Mouse (Mus musculus) kidney, embryonic 15.5 days (tissue): ENCODE results near the gene St6galnac4. TPM values are rescaled to one million over a fixed set of nuclear protein-coding genes. Genes with fewer than 3 reads are reported as not detected.

Experiments
- ATAC-seq: fragments of 200-750 bp; cut with Nextera tagmentation; replicated peaks from 2 replicates; pipeline ENCODE4 v1.8.0; 2017; ENCODE audit warnings: moderate TSS enrichment; ENCODE audit not compliant: low FRiP score
- H3K27ac ChIP-seq: fragments of 300-500 bp; sonication (generic); 2 replicates; pipeline ENCODE4 v1.5.1; 2015; ENCODE audit warnings: mild to moderate bottlenecking, inconsistent platforms
- H3K27me3 ChIP-seq: fragments of 300-500 bp; sonication (generic); 2 replicates; pipeline ENCODE4 v1.6.1; 2015; ENCODE audit warnings: inconsistent platforms
- H3K36me3 ChIP-seq: fragments of 300-500 bp; sonication (generic); 2 replicates; pipeline ENCODE4 v1.6.1; 2015; ENCODE audit warnings: inconsistent platforms
- H3K4me1 ChIP-seq: fragments of 300-500 bp; sonication (generic); 2 replicates; pipeline ENCODE4 v1.6.1; 2015; ENCODE audit warnings: inconsistent platforms
- H3K4me2 ChIP-seq: fragments of 300-500 bp; sonication (generic); 2 replicates; pipeline ENCODE4 v1.6.1; 2015; ENCODE audit warnings: moderate library complexity, mild to moderate bottlenecking, inconsistent platforms
- H3K4me3 ChIP-seq: fragments of 300-500 bp; sonication (generic); replicated peaks from 2 replicates; pipeline ENCODE4 v1.5.1; 2015; ENCODE audit warnings: mild to moderate bottlenecking, inconsistent platforms
- H3K9ac ChIP-seq: fragments of 300-500 bp; sonication (generic); 2 replicates; pipeline ENCODE4 v1.6.1; 2015; ENCODE audit warnings: mild to moderate bottlenecking, inconsistent platforms
- H3K9me3 ChIP-seq: fragments of 300-500 bp; sonication (generic); replicated peaks from 2 replicates; pipeline ENCODE4 v1.6.1; 2016; ENCODE audit warnings: inconsistent platforms
- WGBS: fragments of 180-500 bp; shearing (Covaris S2); methylation state at CpG from one replicate; pipeline ENCODE4 v1.1.7; 2015; ENCODE audit warnings: mixed read lengths; 5-methylcytosine and 5-hydroxymethylcytosine counted together
- polyA plus RNA-seq: library from polyadenylated mRNA; unstranded; fragments of >200 nt; fragmentation: Nextera tagmentation; extraction: Ambion mirVana; gene quantifications from 2 replicates; pipeline ENCODE4 v1.2.1, GENCODE M21; 2015

Gene St6galnac4
- polyA plus RNA-seq, 1 experiment from 2014 or later = 22.3 TPM

- Histone ChIP-seq H3K4me1 (peaks cover 14% of the 10 kb centered on the region), H3K4me2 (no peak overlapping the region), H3K4me3 (no peak overlapping the region), H3K27ac (peak overlapping the region; percentile 4; the same call in 1 of the 2 replicates), H3K27me3 (no peaks in the 10 kb centered on the region), H3K9ac (no peak overlapping the region), H3K9me3 (no peaks in the 10 kb centered on the region), H3K36me3 (no peaks in the 10 kb centered on the region)
- WGBS = 72% methylated on average over 9 of the region's 9 CpGs
- ATAC-seq = no peak
Measured at GRCm38 (mm10) chr2:32549171-32549570, 37.7 kb upstream of the St6galnac4 start.

- Histone ChIP-seq H3K27me3 (no peaks in the 10 kb centered on the region), H3K27ac (peak overlapping the region; percentile 4; the same call in 1 of the 2 replicates), H3K36me3 (no peaks in the 10 kb centered on the region), H3K9ac (no peak overlapping the region), H3K9me3 (no peaks in the 10 kb centered on the region), H3K4me3 (no peak overlapping the region), H3K4me1 (peaks cover 14% of the 10 kb centered on the region), H3K4me2 (no peak overlapping the region)
- ATAC-seq = no peak
- 64% methylated on average over 6 of the region's 6 CpGs for WGBS
Measured at GRCm38 (mm10) chr2:32549764-32550163, 37.1 kb upstream of the St6galnac4 start.

- Histone ChIP-seq H3K4me2 (no peak overlapping the region), H3K9me3 (no peaks in the 10 kb centered on the region), H3K4me1 (peaks cover 20% of the 10 kb centered on the region), H3K27ac (no peak overlapping the region), H3K4me3 (no peak overlapping the region), H3K27me3 (no peaks in the 10 kb centered on the region), H3K36me3 (no peaks in the 10 kb centered on the region), H3K9ac (no peak overlapping the region)
- WGBS = 80% methylated on average over 5 of the region's 5 CpGs
- no peak for ATAC-seq
Measured at GRCm38 (mm10) chr2:32551236-32551635, 35.7 kb upstream of the St6galnac4 start.

GRCm38 (mm10) chr2:32553592-32554148 lies 33.2 kb upstream of the St6galnac4 start:
- no peak for ATAC-seq
- 74% methylated on average over 7 of the region's 7 CpGs for WGBS
- H3K4me2 ChIP-seq = no peak overlapping the region

GRCm38 (mm10) chr2:32555484-32555883 lies 31.4 kb upstream of the St6galnac4 start:
- Histone ChIP-seq H3K4me2 (no peak overlapping the region), H3K27ac (peak overlapping the region; percentile 18; the same call in 1 of the 2 replicates), H3K4me3 (no peak overlapping the region), H3K27me3 (no peaks in the 10 kb centered on the region), H3K36me3 (peaks cover 21% of the 10 kb centered on the region), H3K9ac (no peak overlapping the region), H3K4me1 (peaks cover 8% of the 10 kb centered on the region), H3K9me3 (no peaks in the 10 kb centered on the region)
- WGBS = 51% methylated on average over 4 of the region's 4 CpGs
- ATAC-seq = no peak

More at GRCm38 (mm10) chr2:32553592-32554148, 33.2 kb upstream of the St6galnac4 start:
- no peak overlapping the region for H3K9ac ChIP-seq
- H3K27ac ChIP-seq = no peak overlapping the region
- no peak overlapping the region for H3K4me3 ChIP-seq
- peaks cover 14% of the 10 kb centered on the region for H3K4me1 ChIP-seq
- H3K36me3 ChIP-seq = peaks cover 9% of the 10 kb centered on the region
- no peaks in the 10 kb centered on the region for H3K9me3 ChIP-seq
- H3K27me3 ChIP-seq = no peaks in the 10 kb centered on the region

GRCm38 (mm10) chr2:32556019-32556418 lies 30.9 kb upstream of the St6galnac4 start:
- ATAC-seq = no peak
- WGBS = 79% methylated on average over 7 of the region's 7 CpGs
- no peak overlapping the region for H3K4me2 ChIP-seq
- no peaks in the 10 kb centered on the region for H3K9me3 ChIP-seq
- H3K27me3 ChIP-seq = no peaks in the 10 kb centered on the region
- H3K27ac ChIP-seq = peak overlapping the region; percentile 18; the same call in 1 of the 2 replicates
- H3K4me3 ChIP-seq = no peak overlapping the region
- H3K36me3 ChIP-seq = peaks cover 26% of the 10 kb centered on the region
- H3K4me1 ChIP-seq = peaks cover 6% of the 10 kb centered on the region
- no peak overlapping the region for H3K9ac ChIP-seq

GRCm38 (mm10) chr2:32559570-32559969 lies 27.3 kb upstream of the St6galnac4 start:
- Histone ChIP-seq H3K36me3 (peaks cover 54% of the 10 kb centered on the region), H3K4me2 (no peak overlapping the region), H3K27me3 (no peaks in the 10 kb centered on the region), H3K4me3 (no peak overlapping the region), H3K27ac (no peak overlapping the region), H3K4me1 (peaks cover 6% of the 10 kb centered on the region; the same call in 1 of the 2 replicates), H3K9ac (no peak overlapping the region), H3K9me3 (no peaks in the 10 kb centered on the region)
- no peak for ATAC-seq
- 73% methylated on average over 5 of the region's 5 CpGs for WGBS

GRCm38 (mm10) chr2:32566536-32567063 lies 20.3 kb upstream of the St6galnac4 start:
- 0 out of 2 replicates have a peak, but pooled peaks have one; percentile 23 for ATAC-seq

GRCm38 (mm10) chr2:32568149-32568548 lies 18.7 kb upstream of the St6galnac4 start:
- Histone ChIP-seq H3K4me1 (peaks cover 13% of the 10 kb centered on the region), H3K4me3 (no peak overlapping the region), H3K4me2 (no peak overlapping the region), H3K9ac (no peak overlapping the region; the same call in 1 of the 2 replicates), H3K27me3 (no peaks in the 10 kb centered on the region), H3K9me3 (no peaks in the 10 kb centered on the region), H3K36me3 (peaks cover 68% of the 10 kb centered on the region), H3K27ac (no peak overlapping the region)
- WGBS = 48% methylated on average over 5 of the region's 5 CpGs
- ATAC-seq = no peak

More at GRCm38 (mm10) chr2:32566536-32567063, 20.3 kb upstream of the St6galnac4 start:
- Histone ChIP-seq H3K36me3 (peaks cover 77% of the 10 kb centered on the region), H3K9me3 (no peaks in the 10 kb centered on the region), H3K27me3 (no peaks in the 10 kb centered on the region), H3K9ac (no peak overlapping the region), H3K4me2 (no peak overlapping the region), H3K4me3 (no peak overlapping the region), H3K4me1 (peaks cover 6% of the 10 kb centered on the region), H3K27ac (no peak overlapping the region)
- WGBS = 49% methylated on average over 4 of the region's 4 CpGs

- Histone ChIP-seq H3K27me3 (no peaks in the 10 kb centered on the region), H3K4me2 (no peak overlapping the region), H3K36me3 (peaks cover 65% of the 10 kb centered on the region), H3K9me3 (no peaks in the 10 kb centered on the region), H3K9ac (no peak overlapping the region), H3K27ac (no peak overlapping the region), H3K4me3 (no peak overlapping the region), H3K4me1 (peaks cover 13% of the 10 kb centered on the region)
- WGBS = 83% methylated on average over 3 of the region's 3 CpGs
- no peak for ATAC-seq
Measured at GRCm38 (mm10) chr2:32568941-32569340, 18.0 kb upstream of the St6galnac4 start.

GRCm38 (mm10) chr2:32570698-32571494 lies 16.0 kb upstream of the St6galnac4 start, which contains the start of gene Dpm2:
Gene Dpm2, plus strand, starts transcription at chr2:32570858.
- Histone ChIP-seq H3K4me2 (peak within 1 kb of the TSS; percentile 89), H3K9ac (peak within 1 kb of the TSS; percentile 69), H3K27me3 (0 out of 2 replicates have a peak, but pooled peaks cover 2% of the 10 kb centered on the region), H3K9me3 (no peaks in the 10 kb centered on the region), H3K4me3 (peak within 1 kb of the TSS; percentile 75), H3K36me3 (peaks cover 46% of the 10 kb centered on the region), H3K4me1 (peaks cover 23% of the 10 kb centered on the region), H3K27ac (peak within 1 kb of the TSS; percentile 52; the same call in 1 of the 2 replicates)
- WGBS = 2% methylated on average over 36 of the region's 36 CpGs
- ATAC-seq = peak; percentile 76

GRCm38 (mm10) chr2:32572196-32572595 lies 14.7 kb upstream of the St6galnac4 start:
- no peak for ATAC-seq
- WGBS = 91% methylated on average over 11 of the region's 11 CpGs
- H3K4me3 ChIP-seq = 0 out of 2 replicates have a peak overlapping the region, but pooled peaks have one; percentile 75
- H3K9ac ChIP-seq = no peak overlapping the region
- H3K36me3 ChIP-seq = peaks cover 33% of the 10 kb centered on the region
- H3K4me2 ChIP-seq = 0 out of 2 replicates have a peak overlapping the region, but pooled peaks have one; percentile 89
- H3K9me3 ChIP-seq = no peaks in the 10 kb centered on the region
- no peak overlapping the region for H3K27ac ChIP-seq
- H3K27me3 ChIP-seq = peaks cover 13% of the 10 kb centered on the region; the same call in 1 of the 2 replicates
- H3K4me1 ChIP-seq = peaks cover 24% of the 10 kb centered on the region
